Mouse (Mus musculus) neural tube, embryonic 14.5 days (tissue): ENCODE measurements around the gene Fzd4. TPM values are rescaled to one million over a fixed set of nuclear protein-coding genes. Genes with fewer than 3 reads are reported as not detected.

ENCODE experiments used
- ATAC-seq: fragments of 200-750 bp; cut with Nextera tagmentation; 2 replicates; pipeline ENCODE4 v1.8.0; 2017; ENCODE audit warnings: low read depth, mild to moderate bottlenecking, moderate TSS enrichment, moderate library complexity
- H3K27ac ChIP-seq: fragments of 300-500 bp; sonication (generic); 2 replicates; pipeline ENCODE4 v1.5.1; 2014; ENCODE audit warnings: low read depth, mild to moderate bottlenecking, control low read depth, low read length, moderate library complexity, mixed read lengths
- H3K27me3 ChIP-seq: fragments of 300-500 bp; sonication (generic); 2 replicates; pipeline ENCODE4 v1.6.1; 2014; ENCODE audit warnings: low read length; ENCODE audit not compliant: control insufficient read depth, insufficient read depth
- H3K36me3 ChIP-seq: fragments of 300-500 bp; sonication (generic); 2 replicates; pipeline ENCODE4 v1.6.1; 2014; ENCODE audit warnings: low read length, mixed read lengths; ENCODE audit not compliant: control insufficient read depth, insufficient read depth
- H3K4me1 ChIP-seq: fragments of 300-500 bp; sonication (generic); 2 replicates; pipeline ENCODE4 v1.6.1; 2014; ENCODE audit warnings: low read length; ENCODE audit not compliant: control insufficient read depth, insufficient read depth
- H3K4me2 ChIP-seq: fragments of 300-500 bp; sonication (generic); 2 replicates; pipeline ENCODE4 v1.6.1; 2014; ENCODE audit warnings: mild to moderate bottlenecking, low read depth, low read length, control low read depth
- H3K4me3 ChIP-seq: fragments of 300-500 bp; sonication (generic); 2 replicates; pipeline ENCODE4 v1.5.1; 2014; ENCODE audit warnings: low read depth, low read length, control low read depth, mixed read lengths
- H3K9ac ChIP-seq: fragments of 300-500 bp; sonication (generic); replicated peaks from 2 replicates; pipeline ENCODE4 v1.6.1; 2014; ENCODE audit warnings: low read depth, mild to moderate bottlenecking, control low read depth, low read length, mixed read lengths
- H3K9me3 ChIP-seq: fragments of 300-500 bp; sonication (generic); 2 replicates; pipeline ENCODE4 v1.6.1; 2016; ENCODE audit warnings: low read length; ENCODE audit not compliant: control insufficient read depth
- WGBS: fragments of 180-500 bp; shearing (Covaris S2); extraction: QIAGEN DNeasy Blood & Tissue Kit; methylation state at CpG from one replicate; pipeline ENCODE4 v1.1.7; 2014; 5-methylcytosine and 5-hydroxymethylcytosine counted together
- polyA plus RNA-seq: library from polyadenylated mRNA; unstranded; fragments of >200 nt; fragmentation: Nextera tagmentation; extraction: Ambion mirVana; gene quantifications from 2 replicates; pipeline ENCODE4 v1.2.1, GENCODE M21; 2014

Gene Fzd4
- polyA plus RNA-seq = 2.8 and 3.8 TPM in 2 replicates

GRCm38 (mm10) chr7:89404081-89404733 is at the start of gene Fzd4, which contains the start of gene Tmem135:
Gene Fzd4, plus strand, starts transcription at chr7:89404355.
Gene Tmem135, minus strand, starts transcription at chr7:89404222.
- Histone ChIP-seq H3K27me3 (no peaks in the 10 kb centered on the region), H3K4me3 (peak within 1 kb of the TSS; percentile 67), H3K4me2 (peak within 1 kb of the TSS; percentile 99), H3K9ac (peak within 1 kb of the TSS; percentile 69), H3K9me3 (no peaks in the 10 kb centered on the region), H3K4me1 (no peaks in the 10 kb centered on the region), H3K27ac (peak within 1 kb of the TSS; percentile 74), H3K36me3 (no peaks in the 10 kb centered on the region)
- ATAC-seq = peak; percentile 96
- WGBS = under 1% methylated on average over 62 of the region's 62 CpGs

GRCm38 (mm10) chr7:89355519-89356255 is 48.5 kb upstream of the Fzd4 start:
- Histone ChIP-seq H3K36me3 (no peaks in the 10 kb centered on the region), H3K27me3 (no peaks in the 10 kb centered on the region), H3K9me3 (no peaks in the 10 kb centered on the region), H3K4me3 (no peak overlapping the region), H3K4me2 (no peak overlapping the region), H3K9ac (no peak overlapping the region), H3K4me1 (no peaks in the 10 kb centered on the region), H3K27ac (no peak overlapping the region)
- no peak for ATAC-seq
- WGBS = 83% methylated on average over 8 of the region's 8 CpGs

- Histone ChIP-seq H3K4me2 (no peak overlapping the region), H3K9ac (no peak overlapping the region), H3K36me3 (no peaks in the 10 kb centered on the region), H3K4me1 (no peaks in the 10 kb centered on the region), H3K27ac (no peak overlapping the region), H3K27me3 (no peaks in the 10 kb centered on the region), H3K4me3 (no peak overlapping the region), H3K9me3 (no peaks in the 10 kb centered on the region)
- WGBS = 74% methylated on average over 4 of the region's 4 CpGs
- ATAC-seq = no peak
These were observed 47.8 kb upstream of the Fzd4 start for GRCm38 (mm10) chr7:89356307-89356706.

GRCm38 (mm10) chr7:89363975-89364374 is 40.2 kb upstream of the Fzd4 start:
- WGBS = 89% methylated on average over 5 of the region's 5 CpGs
- Histone ChIP-seq H3K27me3 (no peaks in the 10 kb centered on the region), H3K9me3 (no peaks in the 10 kb centered on the region), H3K4me2 (no peak overlapping the region), H3K4me3 (no peak overlapping the region), H3K27ac (no peak overlapping the region), H3K4me1 (no peaks in the 10 kb centered on the region), H3K36me3 (no peaks in the 10 kb centered on the region), H3K9ac (no peak overlapping the region)
- no peak for ATAC-seq

GRCm38 (mm10) chr7:89365135-89365880 is 38.8 kb upstream of the Fzd4 start:
- H3K4me1 ChIP-seq = no peaks in the 10 kb centered on the region
- 56% methylated on average over 10 of the region's 10 CpGs for WGBS
- H3K36me3 ChIP-seq = no peaks in the 10 kb centered on the region
- H3K9ac ChIP-seq = no peak overlapping the region
- no peaks in the 10 kb centered on the region for H3K27me3 ChIP-seq
- ATAC-seq = no peak
- no peaks in the 10 kb centered on the region for H3K9me3 ChIP-seq
- no peak overlapping the region for H3K27ac ChIP-seq
- no peak overlapping the region for H3K4me3 ChIP-seq
- no peak overlapping the region for H3K4me2 ChIP-seq

- Histone ChIP-seq H3K9ac (no peak overlapping the region), H3K9me3 (no peaks in the 10 kb centered on the region), H3K36me3 (no peaks in the 10 kb centered on the region), H3K27me3 (no peaks in the 10 kb centered on the region), H3K4me3 (no peak overlapping the region), H3K27ac (no peak overlapping the region), H3K4me2 (no peak overlapping the region), H3K4me1 (no peaks in the 10 kb centered on the region)
- ATAC-seq = no peak
- 59% methylated on average over 3 of the region's 3 CpGs for WGBS
These were observed 36.5 kb upstream of the Fzd4 start for GRCm38 (mm10) chr7:89367643-89368042.

GRCm38 (mm10) chr7:89370086-89370485 is 34.1 kb upstream of the Fzd4 start:
- no peak for ATAC-seq
- H3K9ac ChIP-seq = no peak overlapping the region

GRCm38 (mm10) chr7:89370917-89371316 is 33.2 kb upstream of the Fzd4 start:
- H3K36me3 ChIP-seq = no peaks in the 10 kb centered on the region
- 66% methylated on average over 1 of the region's 1 CpGs for WGBS
- no peaks in the 10 kb centered on the region for H3K9me3 ChIP-seq
- no peak overlapping the region for H3K27ac ChIP-seq
- no peak overlapping the region for H3K4me3 ChIP-seq
- no peaks in the 10 kb centered on the region for H3K4me1 ChIP-seq
- H3K27me3 ChIP-seq = no peaks in the 10 kb centered on the region
- H3K4me2 ChIP-seq = no peak overlapping the region
- H3K9ac ChIP-seq = no peak overlapping the region
- ATAC-seq = no peak

More at GRCm38 (mm10) chr7:89370086-89370485, 34.1 kb upstream of the Fzd4 start:
- H3K27ac ChIP-seq = no peak overlapping the region
- no peaks in the 10 kb centered on the region for H3K36me3 ChIP-seq
- WGBS = 84% methylated on average over 1 of the region's 1 CpGs
- H3K4me3 ChIP-seq = no peak overlapping the region
- H3K4me1 ChIP-seq = no peaks in the 10 kb centered on the region
- no peaks in the 10 kb centered on the region for H3K27me3 ChIP-seq
- no peaks in the 10 kb centered on the region for H3K9me3 ChIP-seq
- no peak overlapping the region for H3K4me2 ChIP-seq
